ENCODE assay signal across 8 mouse cellular contexts in genomic region chr6:35539304-35540009, GRCm38 (mm10). TPM values are rescaled to one million over a fixed set of nuclear protein-coding genes. Genes with fewer than 3 reads are reported as not detected.
DNase-seq lines count a peak whose midpoint lies in the region; ATAC-seq and TF ChIP-seq lines count a peak whose summit lies in the region.

TSS of gene Mtpn (minus strand) at chr6:35539888.

- peak; percentile 100 for ATAC-seq in forebrain, postnatal 0 days
- ATAC-seq in lung, embryonic 15.5 days (ENCODE audit: borderline replicate concordance, extremely low read depth, low FRiP score, low TSS enrichment) = peak; percentile 99

- peaks cover 4% of the 10 kb centered on the region in 2 experiments; a peak in 3 of 4 replicates for H3K4me1 ChIP-seq in MEL (ENCODE audit: control insufficient read depth in 1 of 2, insufficient read depth in 2 of 2, low read length in 2 of 2)
- no peaks in the 10 kb centered on the region for H3K4me1 ChIP-seq in cerebellum, adult 2 months (ENCODE audit: control insufficient read depth, insufficient read depth, low read length)
- H3K4me1 ChIP-seq in forebrain, postnatal 0 days (ENCODE audit: insufficient read depth) = peaks cover 6% of the 10 kb centered on the region
- H3K4me1 ChIP-seq in lung, embryonic 15.5 days = peaks cover 12% of the 10 kb centered on the region

- H3K4me2 ChIP-seq in forebrain, postnatal 0 days (ENCODE audit: low read depth) = peak within 1 kb of the TSS; percentile 67
- peak within 1 kb of the TSS; percentile 57 for H3K4me2 ChIP-seq in lung, embryonic 15.5 days

- no peaks in the 10 kb centered on the region for H3K9me3 ChIP-seq in MEL (replicated peaks; ENCODE audit: insufficient read depth, low read length)
- no peaks in the 10 kb centered on the region for H3K9me3 ChIP-seq in forebrain, postnatal 0 days (ENCODE audit: low read length)
- H3K9me3 ChIP-seq in lung, embryonic 15.5 days = no peaks in the 10 kb centered on the region

- H3K27me3 ChIP-seq in MEL (ENCODE audit: control insufficient read depth in 1 of 2, insufficient read depth in 2 of 2, low read length in 2 of 2) = no peaks in the 10 kb centered on the region
- no peaks in the 10 kb centered on the region for H3K27me3 ChIP-seq in cerebellum, adult 2 months (ENCODE audit: control insufficient read depth, insufficient read depth, low read length)
- no peaks in the 10 kb centered on the region for H3K27me3 ChIP-seq in forebrain, postnatal 0 days (ENCODE audit: insufficient read depth, low read length)
- no peaks in the 10 kb centered on the region for H3K27me3 ChIP-seq in lung, embryonic 15.5 days

- peaks cover 35% of the 10 kb centered on the region for H3K79me2 ChIP-seq in MEL (ENCODE audit: control insufficient read depth, insufficient read depth, low read length, poor library complexity)

- TF ChIP-seq CTCF in MEL (IDR thresholded peaks at IDR 0.05 in 2 of 3, conservative IDR thresholded peaks at IDR 0.05 in 1 of 3; ENCODE audit: control insufficient read depth in 1 of 3, insufficient read depth in 1 of 3, low read depth in 2 of 3, low read length in 3 of 3, poor library complexity in 1 of 3, severe bottlenecking in 1 of 3) = no peak
- TF ChIP-seq CTCF in cerebellum, adult 2 months (IDR thresholded peaks at IDR 0.05; ENCODE audit: borderline replicate concordance, insufficient read depth, low read depth, low read length) = no peak
- no peak for TF ChIP-seq CTCF in forebrain, postnatal 0 days (IDR thresholded peaks at IDR 0.05; ENCODE audit: low read depth)

- peaks cover 0 to 30% of the 10 kb centered on the region in 2 experiments; a peak in 3 of 4 replicates for H3K36me3 ChIP-seq in MEL (ENCODE audit: control insufficient read depth in 1 of 2, insufficient read depth in 2 of 2, low read length in 2 of 2)
- H3K36me3 ChIP-seq in forebrain, postnatal 0 days (ENCODE audit: insufficient read depth) = no peaks in the 10 kb centered on the region
- no peaks in the 10 kb centered on the region for H3K36me3 ChIP-seq in lung, embryonic 15.5 days

- peak in 1 of 2 experiments; percentile 31; a peak in 1 of 4 replicates for TF ChIP-seq EP300 in MEL (IDR thresholded peaks at IDR 0.05; ENCODE audit: low read depth in 1 of 2, low read length in 2 of 2)

- no peak for TF ChIP-seq RAD21 in MEL (IDR thresholded peaks at IDR 0.05; ENCODE audit: low read depth, low read length)

- peak; percentile 77 to 80; a peak in 3 of 4 replicates for TF ChIP-seq POLR2A in MEL (IDR thresholded peaks at IDR 0.05; ENCODE audit: control insufficient read depth in 1 of 2, insufficient read depth in 1 of 2, low read depth in 1 of 2, low read length in 2 of 2, poor library complexity in 1 of 2)
- TF ChIP-seq POLR2A in cerebellum, adult 2 months (IDR thresholded peaks at IDR 0.05; ENCODE audit: borderline replicate concordance, insufficient read depth, low read length) = peak; percentile 78; the same call in 1 of the 2 replicates

- peak within 1 kb of the TSS; percentile 95 for H3K9ac ChIP-seq in MEL (ENCODE audit: control insufficient read depth, low read depth, low read length, poor library complexity, severe bottlenecking)
- peak within 1 kb of the TSS; percentile 86 for H3K9ac ChIP-seq in forebrain, postnatal 0 days
- H3K9ac ChIP-seq in lung, embryonic 15.5 days = peak within 1 kb of the TSS; percentile 94

- DNase-seq in MEL (ENCODE audit: low read depth, low spot score) = peak; percentile 98
- peak; percentile 97 to 98 for DNase-seq in cerebellum, adult 2 months
- peak; percentile 98 for DNase-seq in forebrain, postnatal 0 days
- peak; percentile 100 for DNase-seq in heart, postnatal 4 days
- peak; percentile 98 for DNase-seq in layer of hippocampus, adult 8-10 months (ENCODE audit: low spot score in 2 of 2)
- DNase-seq in ovary, adult 18-20 months (ENCODE audit: low spot score) = peak; percentile 96
- DNase-seq in thymus, postnatal 0 days (ENCODE audit: low spot score) = peak; percentile 97

- under 1% methylated on average over 61 of the region's 61 CpGs for WGBS in cerebellum, adult 2 months
- 4% methylated on average over 60 of the region's 61 CpGs for WGBS in forebrain, postnatal 0 days
- under 1% methylated on average over 61 of the region's 61 CpGs for WGBS in lung, embryonic 15.5 days

- peak within 1 kb of the TSS; percentile 68 for H3K27ac ChIP-seq in MEL (ENCODE audit: control insufficient read depth, low read depth, low read length)
- H3K27ac ChIP-seq in cerebellum, adult 2 months (ENCODE audit: insufficient read depth, low read length) = no peak within 1 kb of the TSS; the same call in 1 of the 2 replicates
- H3K27ac ChIP-seq in forebrain, postnatal 0 days (ENCODE audit: low read depth, low read length) = peak within 1 kb of the TSS; percentile 80
- peak within 1 kb of the TSS; percentile 78 for H3K27ac ChIP-seq in lung, embryonic 15.5 days

- H3K4me3 ChIP-seq in MEL (ENCODE audit: control insufficient read depth in 1 of 2, insufficient read depth in 1 of 2, low read depth in 2 of 2, low read length in 2 of 2) = peak within 1 kb of the TSS; percentile 91 to 96
- H3K4me3 ChIP-seq in cerebellum, adult 2 months (replicated peaks; ENCODE audit: insufficient read depth, low read depth, low read length) = peak within 1 kb of the TSS; percentile 67
- H3K4me3 ChIP-seq in forebrain, postnatal 0 days (ENCODE audit: low read depth, low read length) = peak within 1 kb of the TSS; percentile 82
- H3K4me3 ChIP-seq in lung, embryonic 15.5 days = peak within 1 kb of the TSS; percentile 96

TF ChIP-seq in MEL, 35 proteins besides CTCF, POLR2A, EP300 and RAD21 (continues in another document):
- no peak for TF ChIP-seq ZNF384 (IDR thresholded peaks at IDR 0.05; ENCODE audit: low read depth, low read length)
- TF ChIP-seq SMC3 (IDR thresholded peaks at IDR 0.05; ENCODE audit: low read depth, low read length) = no peak
- no peak for TF ChIP-seq ZKSCAN1 (IDR thresholded peaks at IDR 0.05; ENCODE audit: low read depth, low read length)
- TF ChIP-seq MAZ (IDR thresholded peaks at IDR 0.05; ENCODE audit: low read depth, low read length) = peak; percentile 67; the same call in 1 of the 2 replicates
- TF ChIP-seq MAFK (IDR thresholded peaks at IDR 0.05; ENCODE audit: borderline replicate concordance, low read depth, low read length) = no peak
- TF ChIP-seq NRF1 (IDR thresholded peaks at IDR 0.05; ENCODE audit: insufficient read depth, low read depth, low read length, poor library complexity, severe bottlenecking) = peak; percentile 74
- no peak for TF ChIP-seq USF1 (IDR thresholded peaks at IDR 0.05; ENCODE audit: low read depth, low read length)
- TF ChIP-seq KAT2A (conservative IDR thresholded peaks at IDR 0.05; ENCODE audit: low read depth, low read length) = peak; percentile 79
- peak; percentile 78 for TF ChIP-seq NELFE (IDR thresholded peaks at IDR 0.05; ENCODE audit: low read depth, low read length)
- TF ChIP-seq CHD1 (IDR thresholded peaks at IDR 0.05; ENCODE audit: low read depth, low read length) = no peak
- 0 out of 2 replicates have a peak, but pooled peaks have one; percentile 12 for TF ChIP-seq MYB (IDR thresholded peaks at IDR 0.05; ENCODE audit: low read depth, low read length)
- no peak for TF ChIP-seq JUND (IDR thresholded peaks at IDR 0.05; ENCODE audit: low read depth, low read length)
- TF ChIP-seq MAX (IDR thresholded peaks at IDR 0.05; ENCODE audit: low read length) = peak; percentile 59
- no peak for TF ChIP-seq MEF2A (IDR thresholded peaks at IDR 0.05; ENCODE audit: extremely low read depth, insufficient replicate concordance, low read depth, low read length, poor library complexity, severe bottlenecking)
- peak; percentile 78; the same call in 1 of the 2 replicates for TF ChIP-seq MXI1 (IDR thresholded peaks at IDR 0.05; ENCODE audit: low read depth, low read length)
- TF ChIP-seq GATA1 (IDR thresholded peaks at IDR 0.05; ENCODE audit: low read depth, low read length) = no peak
- TF ChIP-seq RCOR1 (IDR thresholded peaks at IDR 0.05; ENCODE audit: low read depth, low read length) = peak; percentile 51; the same call in 1 of the 2 replicates
- no peak for TF ChIP-seq USF2 (IDR thresholded peaks at IDR 0.05; ENCODE audit: borderline replicate concordance in 1 of 2, insufficient read depth in 1 of 2, low read depth in 1 of 2, low read length in 2 of 2)
- TF ChIP-seq TAL1 (IDR thresholded peaks at IDR 0.05; ENCODE audit: low read length) = no peak
- no peak for TF ChIP-seq POLR2AphosphoS2 (IDR thresholded peaks at IDR 0.05; ENCODE audit: low read length)
- no peak for TF ChIP-seq ZC3H11A (IDR thresholded peaks at IDR 0.05; ENCODE audit: low read depth, low read length)
- peak; percentile 78; the same call in 1 of the 2 replicates for TF ChIP-seq SIN3A (IDR thresholded peaks at IDR 0.05; ENCODE audit: low read length)
- no peak for TF ChIP-seq POLR2AphosphoS5 (IDR thresholded peaks at IDR 0.05; ENCODE audit: borderline replicate concordance, low read depth, low read length)
- 0 out of 2 replicates have a peak, but pooled peaks have one; percentile 44 for TF ChIP-seq TBP (IDR thresholded peaks at IDR 0.05; ENCODE audit: low read depth, low read length)
- no peak for TF ChIP-seq GABPA (IDR thresholded peaks at IDR 0.05; ENCODE audit: low read depth, low read length)
- TF ChIP-seq MYC (IDR thresholded peaks at IDR 0.05; ENCODE audit: low read depth, low read length) = 0 out of 2 replicates have a peak, but pooled peaks have one; percentile 33
- TF ChIP-seq HCFC1 (IDR thresholded peaks at IDR 0.05; ENCODE audit: low read depth, low read length) = peak; percentile 91
- TF ChIP-seq TCF12 (IDR thresholded peaks at IDR 0.05; ENCODE audit: low read depth, low read length) = peak; percentile 33; the same call in 1 of the 2 replicates
- TF ChIP-seq ELF1 (IDR thresholded peaks at IDR 0.05; ENCODE audit: low read depth, low read length) = peak; percentile 95
- peak; percentile 39; the same call in 1 of the 2 replicates for TF ChIP-seq ETS1 (IDR thresholded peaks at IDR 0.05; ENCODE audit: low read depth, low read length)

RNA-seq across cellular contexts. Expression of gene Mtpn, which starts in this region (rescaled TPM):
- total RNA-seq in MEL (2012; rRNA removed) = 74.5 and 75.2 TPM in 2 replicates
- 100 to 1,000 TPM in 1 of 2 experiments, 10 to 100 TPM in 1; 85.4 to 153 TPM for polyA plus RNA-seq in MEL (2012; ENCODE audit: insufficient read depth in 1 of 2, insufficient read length in 2 of 2, low read depth in 1 of 2, low replicate concordance in 2 of 2, missing spikeins in 1 of 2)
- 73.4 and 79.1 TPM in 2 replicates for polyA plus RNA-seq in cerebellum, adult 2 months (2012; rRNA removed)
- total RNA-seq in forebrain, postnatal 0 days (2014; rRNA removed) = 287 and 295 TPM in 2 replicates
- polyA plus RNA-seq in forebrain, postnatal 0 days (2015; fragmentation: Nextera tagmentation; extraction: Ambion mirVana) = 151 and 267 TPM in 2 replicates
- 10 to 100 TPM; 80.0 to 83.2 TPM for total RNA-seq in heart, postnatal 4 days (2021)
- 100 to 1,000 TPM; 215 to 260 (median 228) TPM for total RNA-seq in layer of hippocampus, adult 8-10 months (2022)
- polyA plus RNA-seq in lung, embryonic 15.5 days (2015; fragmentation: Nextera tagmentation; extraction: Ambion mirVana) = 150 and 160 TPM in 2 replicates
- 93.6 and 117 TPM in 2 replicates for polyA plus RNA-seq in thymus, postnatal 0 days (2015; fragmentation: Nextera tagmentation; extraction: Ambion mirVana)
